Mouse (Mus musculus): ENCODE results near the gene Hint1. TPM values are rescaled to one million over a fixed set of nuclear protein-coding genes. Genes with fewer than 3 reads are reported as not detected.

Hint1 gene
- polyA plus RNA-seq (2012; ENCODE audit: insufficient read depth, insufficient read length, low replicate concordance, missing spikeins) = not detected in 2 replicates

GRCm38 (mm10) chr11:54866119-54867048 is at the start of gene Hint1:
TSS of gene Hint1 (plus strand) at chr11:54866383.
- peak within 1 kb of the TSS; percentile 84 for H3K4me3 ChIP-seq (ENCODE audit: insufficient read depth, low read depth, low read length)
- no peaks in the 10 kb centered on the region for H3K4me1 ChIP-seq (ENCODE audit: control insufficient read depth, insufficient read depth, low read length)
- WGBS = under 1% methylated on average over 107 of the region's 107 CpGs
- peak within 1 kb of the TSS; percentile 92 for H3K27ac ChIP-seq (ENCODE audit: insufficient read depth, low read depth, low read length)
- TF ChIP-seq POLR2A (IDR thresholded peaks at IDR 0.05; ENCODE audit: insufficient read depth, low read depth, low read length) = peak; percentile 94
- no peak for TF ChIP-seq CTCF (IDR thresholded peaks at IDR 0.05; ENCODE audit: insufficient read depth, low read depth, low read length)

- 49% methylated on average over 4 of the region's 4 CpGs for WGBS
- no peak overlapping the region for H3K4me3 ChIP-seq (ENCODE audit: insufficient read depth, low read depth, low read length)
- TF ChIP-seq POLR2A (IDR thresholded peaks at IDR 0.05; ENCODE audit: insufficient read depth, low read depth, low read length) = no peak
- no peak for TF ChIP-seq CTCF (IDR thresholded peaks at IDR 0.05; ENCODE audit: insufficient read depth, low read depth, low read length)
- peaks cover 23% of the 10 kb centered on the region for H3K4me1 ChIP-seq (ENCODE audit: control insufficient read depth, insufficient read depth, low read length)
- peak overlapping the region; percentile 22; the same call in 1 of the 2 replicates for H3K27ac ChIP-seq (ENCODE audit: insufficient read depth, low read depth, low read length)
Measured at GRCm38 (mm10) chr11:54817449-54817848, 48.7 kb upstream of the Hint1 start.

- WGBS = 61% methylated on average over 7 of the region's 7 CpGs
- peaks cover 27% of the 10 kb centered on the region for H3K4me1 ChIP-seq (ENCODE audit: control insufficient read depth, insufficient read depth, low read length)
- TF ChIP-seq CTCF (IDR thresholded peaks at IDR 0.05; ENCODE audit: insufficient read depth, low read depth, low read length) (no peak), POLR2A (IDR thresholded peaks at IDR 0.05; ENCODE audit: insufficient read depth, low read depth, low read length) (no peak)
- H3K27ac ChIP-seq (ENCODE audit: insufficient read depth, low read depth, low read length) = no peak overlapping the region
- H3K4me3 ChIP-seq (ENCODE audit: insufficient read depth, low read depth, low read length) = no peak overlapping the region
Measured at GRCm38 (mm10) chr11:54819489-54819888, 46.7 kb upstream of the Hint1 start.

GRCm38 (mm10) chr11:54823467-54823866 is 42.7 kb upstream of the Hint1 start:
- Histone ChIP-seq H3K4me3 (ENCODE audit: insufficient read depth, low read depth, low read length) (no peak overlapping the region), H3K4me1 (ENCODE audit: control insufficient read depth, insufficient read depth, low read length) (peaks cover 26% of the 10 kb centered on the region), H3K27ac (ENCODE audit: insufficient read depth, low read depth, low read length) (peak overlapping the region; percentile 96)
- WGBS = 25% methylated on average over 4 of the region's 4 CpGs
- TF ChIP-seq POLR2A (IDR thresholded peaks at IDR 0.05; ENCODE audit: insufficient read depth, low read depth, low read length) = no peak
- no peak for TF ChIP-seq CTCF (IDR thresholded peaks at IDR 0.05; ENCODE audit: insufficient read depth, low read depth, low read length)

- WGBS = 85% methylated on average over 4 of the region's 4 CpGs
- H3K27ac ChIP-seq (ENCODE audit: insufficient read depth, low read depth, low read length) = no peak overlapping the region
- no peak overlapping the region for H3K4me3 ChIP-seq (ENCODE audit: insufficient read depth, low read depth, low read length)
- TF ChIP-seq POLR2A (IDR thresholded peaks at IDR 0.05; ENCODE audit: insufficient read depth, low read depth, low read length) (no peak), CTCF (IDR thresholded peaks at IDR 0.05; ENCODE audit: insufficient read depth, low read depth, low read length) (no peak)
- peaks cover 17% of the 10 kb centered on the region for H3K4me1 ChIP-seq (ENCODE audit: control insufficient read depth, insufficient read depth, low read length)
Measured at GRCm38 (mm10) chr11:54825774-54826173, 40.4 kb upstream of the Hint1 start.

GRCm38 (mm10) chr11:54826819-54827218 is 39.4 kb upstream of the Hint1 start:
- Histone ChIP-seq H3K4me3 (ENCODE audit: insufficient read depth, low read depth, low read length) (no peak overlapping the region), H3K4me1 (ENCODE audit: control insufficient read depth, insufficient read depth, low read length) (peaks cover 14% of the 10 kb centered on the region), H3K27ac (ENCODE audit: insufficient read depth, low read depth, low read length) (no peak overlapping the region)
- no peak for TF ChIP-seq CTCF (IDR thresholded peaks at IDR 0.05; ENCODE audit: insufficient read depth, low read depth, low read length)
- no peak for TF ChIP-seq POLR2A (IDR thresholded peaks at IDR 0.05; ENCODE audit: insufficient read depth, low read depth, low read length)
- 58% methylated on average over 8 of the region's 8 CpGs for WGBS

- Histone ChIP-seq H3K4me3 (ENCODE audit: insufficient read depth, low read depth, low read length) (no peak overlapping the region), H3K4me1 (ENCODE audit: control insufficient read depth, insufficient read depth, low read length) (peaks cover 13% of the 10 kb centered on the region), H3K27ac (ENCODE audit: insufficient read depth, low read depth, low read length) (peak overlapping the region; percentile 81)
- 43% methylated on average over 4 of the region's 4 CpGs for WGBS
- no peak for TF ChIP-seq CTCF (IDR thresholded peaks at IDR 0.05; ENCODE audit: insufficient read depth, low read depth, low read length)
- no peak for TF ChIP-seq POLR2A (IDR thresholded peaks at IDR 0.05; ENCODE audit: insufficient read depth, low read depth, low read length)
Measured at GRCm38 (mm10) chr11:54833833-54834232, 32.4 kb upstream of the Hint1 start.

GRCm38 (mm10) chr11:54834596-54834995 is 31.6 kb upstream of the Hint1 start:
- H3K4me1 ChIP-seq (ENCODE audit: control insufficient read depth, insufficient read depth, low read length) = peaks cover 13% of the 10 kb centered on the region
- H3K27ac ChIP-seq (ENCODE audit: insufficient read depth, low read depth, low read length) = peak overlapping the region; percentile 81
- WGBS = 75% methylated on average over 2 of the region's 2 CpGs
- TF ChIP-seq POLR2A (IDR thresholded peaks at IDR 0.05; ENCODE audit: insufficient read depth, low read depth, low read length) (no peak), CTCF (IDR thresholded peaks at IDR 0.05; ENCODE audit: insufficient read depth, low read depth, low read length) (no peak)
- no peak overlapping the region for H3K4me3 ChIP-seq (ENCODE audit: insufficient read depth, low read depth, low read length)

GRCm38 (mm10) chr11:54836106-54836505 is 30.1 kb upstream of the Hint1 start:
- Histone ChIP-seq H3K27ac (ENCODE audit: insufficient read depth, low read depth, low read length) (no peak overlapping the region), H3K4me3 (ENCODE audit: insufficient read depth, low read depth, low read length) (no peak overlapping the region), H3K4me1 (ENCODE audit: control insufficient read depth, insufficient read depth, low read length) (peaks cover 13% of the 10 kb centered on the region)
- WGBS = 70% methylated on average over 9 of the region's 9 CpGs
- TF ChIP-seq POLR2A (IDR thresholded peaks at IDR 0.05; ENCODE audit: insufficient read depth, low read depth, low read length) (no peak), CTCF (IDR thresholded peaks at IDR 0.05; ENCODE audit: insufficient read depth, low read depth, low read length) (no peak)
